Mouse (Mus musculus): Measurements from ENCODE around the gene Lrp2. TPM values are rescaled to one million over a fixed set of nuclear protein-coding genes. Genes with fewer than 3 reads are reported as not detected.

Gene Lrp2
- polyA plus RNA-seq, 1 experiment from 2014 or later = 0.47 TPM

GRCm38 (mm10) chr2:69382838-69383237 is 203.0 kb downstream of the Lrp2 start:
- Histone ChIP-seq H3K4me2 (replicated peaks) (no peak overlapping the region), H3K9me3 (no peaks in the 10 kb centered on the region), H3K4me3 (no peak overlapping the region), H3K4me1 (no peaks in the 10 kb centered on the region), H3K36me3 (no peaks in the 10 kb centered on the region), H3K9ac (replicated peaks) (no peak overlapping the region), H3K27me3 (no peaks in the 10 kb centered on the region), H3K27ac (replicated peaks) (no peak overlapping the region)
- WGBS = 90% methylated on average over 5 of the region's 5 CpGs
- no peak for ATAC-seq (replicated peaks)

- Histone ChIP-seq H3K27me3 (no peaks in the 10 kb centered on the region), H3K4me3 (no peak overlapping the region), H3K9ac (replicated peaks) (no peak overlapping the region), H3K27ac (replicated peaks) (no peak overlapping the region), H3K4me1 (no peaks in the 10 kb centered on the region), H3K4me2 (replicated peaks) (no peak overlapping the region), H3K9me3 (no peaks in the 10 kb centered on the region), H3K36me3 (no peaks in the 10 kb centered on the region)
- no peak for ATAC-seq (replicated peaks)
- WGBS = 55% methylated on average over 8 of the region's 8 CpGs
Measured at GRCm38 (mm10) chr2:69381740-69382139, 204.1 kb downstream of the Lrp2 start.

- ATAC-seq (replicated peaks) = no peak
- WGBS = 88% methylated on average over 13 of the region's 13 CpGs
Measured at GRCm38 (mm10) chr2:69380281-69380680, 205.6 kb downstream of the Lrp2 start, which contains the start of gene Dhrs9. TSS of gene Dhrs9 (plus strand) at chr2:69380445.

GRCm38 (mm10) chr2:69379801-69380200 is 206.1 kb downstream of the Lrp2 start:
- Histone ChIP-seq H3K27ac (replicated peaks) (no peak overlapping the region), H3K4me1 (no peaks in the 10 kb centered on the region), H3K9ac (replicated peaks) (no peak overlapping the region), H3K36me3 (no peaks in the 10 kb centered on the region), H3K27me3 (no peaks in the 10 kb centered on the region), H3K4me3 (no peak overlapping the region), H3K9me3 (no peaks in the 10 kb centered on the region), H3K4me2 (replicated peaks) (no peak overlapping the region)
- ATAC-seq (replicated peaks) = no peak
- 65% methylated on average over 1 of the region's 1 CpGs for WGBS

More at GRCm38 (mm10) chr2:69380281-69380680, 205.6 kb downstream of the Lrp2 start, which contains the start of gene Dhrs9:
- H3K4me2 ChIP-seq (replicated peaks) = no peak within 1 kb of the TSS
- no peaks in the 10 kb centered on the region for H3K9me3 ChIP-seq
- H3K27ac ChIP-seq (replicated peaks) = no peak within 1 kb of the TSS
- no peak within 1 kb of the TSS for H3K9ac ChIP-seq (replicated peaks)
- H3K36me3 ChIP-seq = no peaks in the 10 kb centered on the region
- no peaks in the 10 kb centered on the region for H3K4me1 ChIP-seq
- no peaks in the 10 kb centered on the region for H3K27me3 ChIP-seq
- H3K4me3 ChIP-seq = no peak within 1 kb of the TSS

- Histone ChIP-seq H3K27me3 (no peaks in the 10 kb centered on the region), H3K9me3 (no peaks in the 10 kb centered on the region), H3K9ac (replicated peaks) (no peak overlapping the region), H3K27ac (replicated peaks) (no peak overlapping the region), H3K4me1 (no peaks in the 10 kb centered on the region), H3K4me2 (replicated peaks) (no peak overlapping the region), H3K4me3 (no peak overlapping the region), H3K36me3 (no peaks in the 10 kb centered on the region)
- ATAC-seq (replicated peaks) = no peak
- 95% methylated on average over 2 of the region's 2 CpGs for WGBS
Measured at GRCm38 (mm10) chr2:69376780-69377179, 209.1 kb downstream of the Lrp2 start.

Other genes starting within 250 kb of the Lrp2 start
- gene Abcb11, start 243.4 kb downstream of the Lrp2 start, polyA plus RNA-seq (2015; fragmentation: Nextera tagmentation; extraction: Ambion mirVana) = not detected in 2 replicates
- gene Dhrs9, start 205.6 kb downstream of the Lrp2 start, polyA plus RNA-seq (2015; fragmentation: Nextera tagmentation; extraction: Ambion mirVana) = not detected in 2 replicates
- gene Bbs5, start 61.1 kb upstream of the Lrp2 start, polyA plus RNA-seq (2015; fragmentation: Nextera tagmentation; extraction: Ambion mirVana) = 20.0 and 21.7 TPM in 2 replicates
- 0.20 and 0.25 TPM in 2 replicates for gene Klhl41, start 84.1 kb upstream of the Lrp2 start, polyA plus RNA-seq (2015; fragmentation: Nextera tagmentation; extraction: Ambion mirVana)
- 14.2 and 15.4 TPM in 2 replicates for gene Fastkd1, start 127.5 kb upstream of the Lrp2 start, polyA plus RNA-seq (2015; fragmentation: Nextera tagmentation; extraction: Ambion mirVana)
- gene Ppig, start 136.5 kb upstream of the Lrp2 start, polyA plus RNA-seq (2015; fragmentation: Nextera tagmentation; extraction: Ambion mirVana) = 129 and 138 TPM in 2 replicates
- gene Ccdc173, start 203.5 kb upstream of the Lrp2 start, polyA plus RNA-seq (2015; fragmentation: Nextera tagmentation; extraction: Ambion mirVana) = 2.6 and 3.1 TPM in 2 replicates
- gene Phospho2, start 203.6 kb upstream of the Lrp2 start, polyA plus RNA-seq (2015; fragmentation: Nextera tagmentation; extraction: Ambion mirVana) = 36.7 and 38.5 TPM in 2 replicates
- gene Klhl23, start 235.9 kb upstream of the Lrp2 start, polyA plus RNA-seq (2015; fragmentation: Nextera tagmentation; extraction: Ambion mirVana) = 64.5 TPM in 2 replicates